Mouse (Mus musculus): ENCODE data around the gene Gm5416. TPM values are rescaled to one million over a fixed set of nuclear protein-coding genes. Genes with fewer than 3 reads are reported as not detected.
"Not testable (repeated sequence)": the region's sequence is repeated elsewhere in the genome, so short reads cannot be mapped to it uniquely, and the experiment has no call there.

Gm5416 gene
- not detected in 2 replicates for polyA plus RNA-seq (2012)

GRCm38 (mm10) chr16:36209967-36210453 lies at the start of gene Gm5416:
TSS of gene Gm5416 (plus strand) at chr16:36210403.
- TF ChIP-seq TAL1 (IDR thresholded peaks at IDR 0.05; ENCODE audit: low read length): no peak
- no peaks in the 10 kb centered on the region for H3K9me3 ChIP-seq (ENCODE audit: control insufficient read depth, low read length)
- no peaks in the 10 kb centered on the region for H3K4me1 ChIP-seq (ENCODE audit: control insufficient read depth)
- H3K27me3 ChIP-seq (ENCODE audit: control insufficient read depth): no peaks in the 10 kb centered on the region
- H3K4me3 ChIP-seq (replicated peaks): no peak within 1 kb of the TSS
- no peaks in the 10 kb centered on the region for H3K36me3 ChIP-seq (ENCODE audit: control insufficient read depth)

DNA sequence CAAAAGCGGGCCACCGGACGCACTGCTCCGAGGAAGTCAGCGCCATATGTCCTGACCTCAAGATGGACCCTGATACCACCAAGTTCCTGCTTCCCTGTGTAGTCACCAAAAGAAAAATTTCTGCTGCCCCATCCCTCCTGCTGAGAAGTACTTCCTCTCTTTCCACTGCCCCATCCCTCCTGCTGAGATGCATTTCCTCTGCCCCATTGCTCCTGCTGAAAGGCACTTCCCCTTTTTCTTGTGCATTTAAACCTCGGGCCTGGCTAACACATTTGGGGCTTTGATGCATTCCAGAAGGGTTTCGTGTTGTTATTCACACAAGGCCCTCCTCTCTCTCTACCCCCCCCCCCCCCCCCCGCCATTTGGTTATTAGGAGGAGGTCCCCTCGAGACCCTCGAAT lies 42.4 kb upstream of the Gm5416 start:
- H3K27me3 ChIP-seq (ENCODE audit: control insufficient read depth); H3K4me1 ChIP-seq (ENCODE audit: control insufficient read depth); H3K9me3 ChIP-seq (ENCODE audit: control insufficient read depth, low read length); H3K4me3 ChIP-seq (replicated peaks); H3K36me3 ChIP-seq (ENCODE audit: control insufficient read depth): not testable (repeated sequence)

DNA sequence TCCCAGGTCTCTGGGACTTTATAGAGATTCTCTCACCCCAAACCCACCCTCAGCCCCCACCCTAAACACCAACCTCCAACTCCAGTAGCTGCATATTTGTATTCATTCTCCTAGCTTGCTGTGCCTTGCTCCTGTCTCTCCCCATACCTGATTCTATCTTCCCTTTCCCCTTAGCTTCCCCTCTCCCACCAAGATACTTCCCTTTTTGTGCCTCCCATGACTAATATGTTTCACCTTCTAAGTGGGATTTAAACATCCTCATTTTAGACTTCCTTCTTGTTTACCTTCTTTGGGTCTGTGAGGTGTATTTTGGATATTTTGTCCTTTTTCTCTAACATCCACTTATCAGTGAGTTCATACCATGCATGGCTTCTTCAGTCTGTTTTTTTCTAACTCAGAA lies 34.1 kb upstream of the Gm5416 start:
- Histone ChIP-seq H3K27me3 (ENCODE audit: control insufficient read depth) (no peaks in the 10 kb centered on the region), H3K4me3 (replicated peaks) (no peak overlapping the region), H3K9me3 (ENCODE audit: control insufficient read depth, low read length) (no peaks in the 10 kb centered on the region), H3K36me3 (ENCODE audit: control insufficient read depth) (no peaks in the 10 kb centered on the region), H3K4me1 (ENCODE audit: control insufficient read depth) (no peaks in the 10 kb centered on the region)
- TF ChIP-seq GATA1 (IDR thresholded peaks at IDR 0.05; ENCODE audit: low read length): no peak
- TF ChIP-seq TAL1 (IDR thresholded peaks at IDR 0.05; ENCODE audit: low read length): no peak

DNA sequence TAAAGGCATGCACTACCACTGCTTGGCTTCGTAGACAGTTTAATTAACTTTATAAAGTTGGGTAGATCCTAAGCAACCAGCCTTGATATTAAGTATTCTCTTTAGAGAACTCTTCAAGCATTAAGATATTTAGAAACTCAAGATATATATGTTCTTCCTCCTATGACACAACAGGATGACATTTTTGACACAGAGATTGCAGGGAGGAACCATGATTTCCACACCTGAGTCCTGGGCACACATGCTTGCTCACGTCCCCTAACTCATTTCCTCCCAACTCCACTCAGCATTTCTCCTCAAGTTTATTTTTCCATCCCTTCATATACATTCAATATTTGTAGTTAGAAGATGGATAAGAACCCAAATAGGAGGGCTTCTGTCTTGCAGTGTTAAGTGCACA lies 30.3 kb upstream of the Gm5416 start:
- no peaks in the 10 kb centered on the region for H3K27me3 ChIP-seq (ENCODE audit: control insufficient read depth)
- TF ChIP-seq TAL1 (IDR thresholded peaks at IDR 0.05; ENCODE audit: low read length) (no peak), GATA1 (IDR thresholded peaks at IDR 0.05; ENCODE audit: low read length) (no peak)
- no peaks in the 10 kb centered on the region for H3K4me1 ChIP-seq (ENCODE audit: control insufficient read depth)
- H3K9me3 ChIP-seq (ENCODE audit: control insufficient read depth, low read length): no peaks in the 10 kb centered on the region
- no peaks in the 10 kb centered on the region for H3K36me3 ChIP-seq (ENCODE audit: control insufficient read depth)
- no peak overlapping the region for H3K4me3 ChIP-seq (replicated peaks)

DNA sequence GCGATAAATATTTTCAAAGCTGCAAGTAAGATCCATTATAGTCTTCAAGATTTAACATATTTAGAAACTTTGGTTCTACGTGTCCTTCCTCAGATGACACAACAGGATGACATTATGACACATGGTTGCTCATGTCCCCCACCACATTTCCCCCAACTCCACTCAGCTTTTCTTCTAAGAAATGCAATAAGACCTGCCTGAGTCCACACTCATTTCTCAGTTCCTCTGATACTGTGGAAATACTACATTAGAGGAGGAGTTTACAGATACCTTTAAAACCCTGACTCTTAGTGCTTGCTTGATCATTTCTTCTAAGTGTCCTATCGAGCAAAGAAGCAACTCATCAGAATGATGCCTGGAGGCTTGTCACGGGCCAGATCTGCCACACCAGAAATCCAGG lies 26.3 kb upstream of the Gm5416 start, which contains the start of gene Gm5483:
Gm5483 (plus strand) TSS at position 301 of the 400 bp plus-strand sequence.
- H3K27me3 ChIP-seq (ENCODE audit: control insufficient read depth); H3K4me3 ChIP-seq (replicated peaks); H3K4me1 ChIP-seq (ENCODE audit: control insufficient read depth); H3K9me3 ChIP-seq (ENCODE audit: control insufficient read depth, low read length); H3K36me3 ChIP-seq (ENCODE audit: control insufficient read depth): not testable (repeated sequence)

DNA sequence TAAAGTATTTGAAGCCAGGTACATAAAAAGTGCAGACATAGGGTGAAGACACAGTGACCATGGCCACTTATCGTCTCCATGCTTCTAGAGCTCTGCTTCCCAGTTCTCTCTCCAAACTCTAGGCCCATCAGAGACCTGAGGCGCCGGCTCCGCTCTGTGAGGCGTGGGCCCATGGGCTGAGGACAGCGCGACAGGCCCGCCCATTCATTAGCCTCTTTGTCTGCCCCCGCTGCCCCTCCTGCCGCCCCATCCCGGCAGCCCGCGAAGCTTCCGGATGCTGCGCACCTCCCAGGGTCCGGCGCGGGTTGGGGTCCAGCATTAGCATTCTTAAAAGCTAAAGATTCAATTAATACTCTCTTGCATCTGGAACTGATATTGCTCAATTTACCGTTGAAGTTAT lies 11.0 kb upstream of the Gm5416 start:
- H3K9me3 ChIP-seq (ENCODE audit: control insufficient read depth, low read length): no peaks in the 10 kb centered on the region
- no peak overlapping the region for H3K4me3 ChIP-seq (replicated peaks)
- H3K36me3 ChIP-seq (ENCODE audit: control insufficient read depth): no peaks in the 10 kb centered on the region
- no peaks in the 10 kb centered on the region for H3K27me3 ChIP-seq (ENCODE audit: control insufficient read depth)
- no peaks in the 10 kb centered on the region for H3K4me1 ChIP-seq (ENCODE audit: control insufficient read depth)
- TF ChIP-seq GATA1 (IDR thresholded peaks at IDR 0.05; ENCODE audit: low read length) (no peak), TAL1 (IDR thresholded peaks at IDR 0.05; ENCODE audit: low read length) (no peak)

DNA sequence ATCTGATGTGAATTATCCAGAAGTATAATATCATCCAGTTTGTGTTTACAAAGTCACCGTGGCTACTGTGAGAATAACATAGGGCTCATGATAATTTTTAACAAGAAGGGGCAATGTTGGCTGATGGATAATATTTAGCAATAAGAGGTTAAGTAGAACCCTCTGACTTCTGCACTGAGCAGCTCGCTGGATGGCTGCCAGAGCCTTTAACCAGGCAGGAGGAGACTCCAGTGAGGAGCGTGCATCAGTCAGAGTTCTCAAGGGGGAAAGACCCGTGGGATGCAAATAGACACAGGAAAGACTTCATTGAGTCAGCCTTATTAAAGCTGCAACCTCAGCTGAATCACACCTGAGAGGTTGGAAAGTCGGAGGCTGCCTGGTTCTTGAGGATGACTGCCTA lies 6.4 kb upstream of the Gm5416 start:
- Histone ChIP-seq H3K27me3 (ENCODE audit: control insufficient read depth) (no peaks in the 10 kb centered on the region), H3K36me3 (ENCODE audit: control insufficient read depth) (no peaks in the 10 kb centered on the region), H3K9me3 (ENCODE audit: control insufficient read depth, low read length) (no peaks in the 10 kb centered on the region), H3K4me1 (ENCODE audit: control insufficient read depth) (no peaks in the 10 kb centered on the region), H3K4me3 (replicated peaks) (no peak overlapping the region)
- no peak for TF ChIP-seq TAL1 (IDR thresholded peaks at IDR 0.05; ENCODE audit: low read length)
- no peak for TF ChIP-seq GATA1 (IDR thresholded peaks at IDR 0.05; ENCODE audit: low read length)

GRCm38 (mm10) chr16:36205684-36206083 lies 4.5 kb upstream of the Gm5416 start:
- H3K4me3 ChIP-seq (replicated peaks); H3K36me3 ChIP-seq (ENCODE audit: control insufficient read depth); H3K9me3 ChIP-seq (ENCODE audit: control insufficient read depth, low read length); H3K4me1 ChIP-seq (ENCODE audit: control insufficient read depth); H3K27me3 ChIP-seq (ENCODE audit: control insufficient read depth): not testable (repeated sequence)

- not testable (repeated sequence) for H3K4me3 ChIP-seq (replicated peaks); H3K36me3 ChIP-seq (ENCODE audit: control insufficient read depth)
Measured at GRCm38 (mm10) chr16:36221168-36221567, 11.0 kb downstream of the Gm5416 start, which contains the start of gene 2010005H15Rik. TSS of gene 2010005H15Rik (plus strand) at chr16:36221468.

DNA sequence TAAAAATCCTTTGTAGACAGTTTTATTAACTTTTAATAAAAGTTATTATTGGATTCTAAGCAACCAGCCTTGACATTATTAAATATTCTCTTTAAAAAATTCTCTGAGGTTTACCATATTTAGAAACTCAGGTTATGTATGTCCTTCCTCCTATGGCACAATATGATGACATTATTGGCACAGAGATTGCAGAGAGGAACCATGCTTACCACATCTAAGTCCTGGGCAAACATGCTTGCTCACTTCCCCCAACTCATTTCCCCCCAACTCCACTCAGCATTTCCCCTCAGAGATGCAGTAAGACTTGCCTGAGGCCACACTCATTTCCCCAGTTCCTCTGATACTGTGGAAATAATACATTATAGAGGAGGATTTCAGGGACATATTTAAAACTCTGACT lies 50.4 kb downstream of the Gm5416 start:
- H3K36me3 ChIP-seq (ENCODE audit: control insufficient read depth); H3K27me3 ChIP-seq (ENCODE audit: control insufficient read depth); H3K4me1 ChIP-seq (ENCODE audit: control insufficient read depth); H3K4me3 ChIP-seq (replicated peaks); H3K9me3 ChIP-seq (ENCODE audit: control insufficient read depth, low read length): not testable (repeated sequence)

More at GRCm38 (mm10) chr16:36221168-36221567, 11.0 kb downstream of the Gm5416 start, which contains the start of gene 2010005H15Rik:
- not testable (repeated sequence) for H3K9me3 ChIP-seq (ENCODE audit: control insufficient read depth, low read length); H3K27me3 ChIP-seq (ENCODE audit: control insufficient read depth); H3K4me1 ChIP-seq (ENCODE audit: control insufficient read depth)

Other genes starting within 250 kb of the Gm5416 start
- gene Kpna1, start 231.7 kb upstream of the Gm5416 start, polyA plus RNA-seq (2012): 2.7 and 5.2 TPM in 2 replicates
- 0.02 and 0.03 TPM in 2 replicates for gene Wdr5b, start 169.2 kb upstream of the Gm5416 start, polyA plus RNA-seq (2012)
- gene Fam162a, start 138.8 kb upstream of the Gm5416 start, polyA plus RNA-seq (2012): 5.7 and 7.9 TPM in 2 replicates
- gene Ccdc58, start 138.7 kb upstream of the Gm5416 start, polyA plus RNA-seq (2012): 0.13 and 0.17 TPM in 2 replicates
- gene Csta1, start 79.2 kb upstream of the Gm5416 start, polyA plus RNA-seq (2012): not detected in 2 replicates
- gene Stfa2l1, start 53.6 kb upstream of the Gm5416 start, polyA plus RNA-seq (2012): not detected in 2 replicates
- 0.16 TPM in 1 of 2 replicates, not detected in the other for gene Gm5483, start 26.2 kb upstream of the Gm5416 start, polyA plus RNA-seq (2012)
- gene 2010005H15Rik, start 11.1 kb downstream of the Gm5416 start, polyA plus RNA-seq (2012): not detected in 2 replicates
- not detected in 2 replicates for gene Stfa1, start 66.5 kb downstream of the Gm5416 start, polyA plus RNA-seq (2012)
- gene BC117090, start 123.9 kb downstream of the Gm5416 start, polyA plus RNA-seq (2012): not detected in 2 replicates
- 0.17 TPM in 1 of 2 replicates, not detected in the other for gene BC100530, start 157.3 kb downstream of the Gm5416 start, polyA plus RNA-seq (2012)
- gene Stfa2, start 198.1 kb downstream of the Gm5416 start, polyA plus RNA-seq (2012): not detected in 2 replicates
- gene Stfa3, start 245.0 kb downstream of the Gm5416 start, polyA plus RNA-seq (2012): not detected in 2 replicates